Mouse (Mus musculus): Measurements from ENCODE around the gene Smok3c. TPM values are rescaled to one million over a fixed set of nuclear protein-coding genes. Genes with fewer than 3 reads are reported as not detected.
A peak's percentile ranks its signal among the peaks of the same experiment; 100 is the strongest.
"Not testable (repeated sequence)": the region's sequence is repeated elsewhere in the genome, so short reads cannot be mapped to it uniquely, and the experiment has no call there.

The Smok3c gene
- not detected in 2 replicates for total RNA-seq (2014; fragmentation: Nextera tagmentation)
- not detected in 2 replicates for total RNA-seq (2017)

GRCm38 (mm10) chr5:138052894-138053293 lies at the start of gene Smok3c:
TSS of gene Smok3c (plus strand) at chr5:138053194.
- ATAC-seq (replicated peaks; ENCODE audit: low FRiP score, low TSS enrichment, poor library complexity, severe bottlenecking): not testable (repeated sequence)

- no peak for ATAC-seq (replicated peaks; ENCODE audit: low FRiP score, low TSS enrichment, poor library complexity, severe bottlenecking)
These were observed 43.6 kb upstream of the Smok3c start for GRCm38 (mm10) chr5:138009437-138009836.

GRCm38 (mm10) chr5:138012382-138012781 lies 40.6 kb upstream of the Smok3c start:
- no peak for ATAC-seq (replicated peaks; ENCODE audit: low FRiP score, low TSS enrichment, poor library complexity, severe bottlenecking)

GRCm38 (mm10) chr5:138016530-138016929 lies 36.5 kb upstream of the Smok3c start:
- ATAC-seq (replicated peaks; ENCODE audit: low FRiP score, low TSS enrichment, poor library complexity, severe bottlenecking): no peak

- no peak for ATAC-seq (replicated peaks; ENCODE audit: low FRiP score, low TSS enrichment, poor library complexity, severe bottlenecking)
These were observed 36.0 kb upstream of the Smok3c start for GRCm38 (mm10) chr5:138016997-138017396.

- not testable (repeated sequence) for ATAC-seq (replicated peaks; ENCODE audit: low FRiP score, low TSS enrichment, poor library complexity, severe bottlenecking)
These were observed 33.4 kb upstream of the Smok3c start for GRCm38 (mm10) chr5:138019577-138019976.

- ATAC-seq (replicated peaks; ENCODE audit: low FRiP score, low TSS enrichment, poor library complexity, severe bottlenecking): not testable (repeated sequence)
These were observed 32.0 kb upstream of the Smok3c start, which contains the start of the genes Smok3a and Smok3b for GRCm38 (mm10) chr5:138020961-138021479. TSS of gene Smok3a (plus strand) at chr5:138021261. TSS of gene Smok3b (plus strand) at chr5:138021429.

GRCm38 (mm10) chr5:138073803-138074202 lies 20.8 kb downstream of the Smok3c start:
- ATAC-seq (replicated peaks; ENCODE audit: low FRiP score, low TSS enrichment, poor library complexity, severe bottlenecking): no peak

GRCm38 (mm10) chr5:138075684-138076083 lies 22.7 kb downstream of the Smok3c start:
- ATAC-seq (replicated peaks; ENCODE audit: low FRiP score, low TSS enrichment, poor library complexity, severe bottlenecking): no peak

- no peak for ATAC-seq (replicated peaks; ENCODE audit: low FRiP score, low TSS enrichment, poor library complexity, severe bottlenecking)
These were observed 23.2 kb downstream of the Smok3c start for GRCm38 (mm10) chr5:138076148-138076547.

- ATAC-seq (replicated peaks; ENCODE audit: low FRiP score, low TSS enrichment, poor library complexity, severe bottlenecking): no peak
These were observed 27.5 kb downstream of the Smok3c start for GRCm38 (mm10) chr5:138080456-138080855.

GRCm38 (mm10) chr5:138081446-138081845 lies 28.5 kb downstream of the Smok3c start:
- no peak for ATAC-seq (replicated peaks; ENCODE audit: low FRiP score, low TSS enrichment, poor library complexity, severe bottlenecking)

GRCm38 (mm10) chr5:138083318-138083900 lies 30.4 kb downstream of the Smok3c start:
- ATAC-seq (replicated peaks; ENCODE audit: low FRiP score, low TSS enrichment, poor library complexity, severe bottlenecking): no peak

GRCm38 (mm10) chr5:138083936-138084335 lies 30.9 kb downstream of the Smok3c start:
- no peak for ATAC-seq (replicated peaks; ENCODE audit: low FRiP score, low TSS enrichment, poor library complexity, severe bottlenecking)

GRCm38 (mm10) chr5:138084507-138084906 lies 31.5 kb downstream of the Smok3c start:
- ATAC-seq (replicated peaks; ENCODE audit: low FRiP score, low TSS enrichment, poor library complexity, severe bottlenecking): peak; percentile 88

- ATAC-seq (replicated peaks; ENCODE audit: low FRiP score, low TSS enrichment, poor library complexity, severe bottlenecking): peak; percentile 88
These were observed 32.0 kb downstream of the Smok3c start, which contains the start of gene Zkscan1 for GRCm38 (mm10) chr5:138084996-138085395. TSS of gene Zkscan1 (plus strand) at chr5:138085084.

GRCm38 (mm10) chr5:138085421-138085911 lies 32.5 kb downstream of the Smok3c start:
- ATAC-seq (replicated peaks; ENCODE audit: low FRiP score, low TSS enrichment, poor library complexity, severe bottlenecking): no peak

GRCm38 (mm10) chr5:138086842-138087241 lies 33.8 kb downstream of the Smok3c start:
- no peak for ATAC-seq (replicated peaks; ENCODE audit: low FRiP score, low TSS enrichment, poor library complexity, severe bottlenecking)

GRCm38 (mm10) chr5:138088366-138088765 lies 35.4 kb downstream of the Smok3c start:
- no peak for ATAC-seq (replicated peaks; ENCODE audit: low FRiP score, low TSS enrichment, poor library complexity, severe bottlenecking)

GRCm38 (mm10) chr5:138089108-138089551 lies 36.1 kb downstream of the Smok3c start:
- ATAC-seq (replicated peaks; ENCODE audit: low FRiP score, low TSS enrichment, poor library complexity, severe bottlenecking): no peak

- no peak for ATAC-seq (replicated peaks; ENCODE audit: low FRiP score, low TSS enrichment, poor library complexity, severe bottlenecking)
These were observed 37.3 kb downstream of the Smok3c start for GRCm38 (mm10) chr5:138090271-138090670.
